Mouse (Mus musculus) T-helper 2 cell (primary cell): ENCODE measurements around the gene Nmnat3.

ENCODE experiments used
- in situ Hi-C: fragments of 300-600 bp; cut with MboI, MseI; formaldehyde crosslinking; loops from one replicate; pipeline ENCODE4 v1.15.1; 2025; ENCODE audit warnings: high pct_unique_total_duplicates

Gene Nmnat3

GRCm38 (mm10) chr9:98417919-98418318 is 130.7 kb downstream of the Nmnat3 start:
- in situ Hi-C loops, result loop anchor here (10.0 kb wide), 1 partner anchor 117 kb away; no protein-coding TSS in a partner anchor

GRCm38 (mm10) chr9:98418346-98418745 is 131.1 kb downstream of the Nmnat3 start:
- in situ Hi-C loops, result loop anchor here (10.0 kb wide), 1 partner anchor 116 kb away; no protein-coding TSS in a partner anchor

GRCm38 (mm10) chr9:98420666-98421065 is 133.4 kb downstream of the Nmnat3 start:
- in situ Hi-C loops, result no loop called here

- in situ Hi-C loops, result no loop called here
Measured at GRCm38 (mm10) chr9:98421903-98422302, 134.7 kb downstream of the Nmnat3 start.

GRCm38 (mm10) chr9:98422656-98423055 is 135.4 kb downstream of the Nmnat3 start, which contains the start of gene Rbp1:
Rbp1 (plus strand) TSS chr9:98422961.
- in situ Hi-C loops, result no loop called here

- in situ Hi-C loops, result no loop called here
Measured at GRCm38 (mm10) chr9:98423691-98424090, 136.5 kb downstream of the Nmnat3 start.

- in situ Hi-C loops, result no loop called here
Measured at GRCm38 (mm10) chr9:98424291-98424690, 137.1 kb downstream of the Nmnat3 start.

- in situ Hi-C loops, result no loop called here
Measured at GRCm38 (mm10) chr9:98424725-98425210, 137.5 kb downstream of the Nmnat3 start.

GRCm38 (mm10) chr9:98425351-98425880 is 138.2 kb downstream of the Nmnat3 start:
- in situ Hi-C loops, result no loop called here

- in situ Hi-C loops, result no loop called here
Measured at GRCm38 (mm10) chr9:98427906-98428517, 140.8 kb downstream of the Nmnat3 start.

- in situ Hi-C loops, result no loop called here
Measured at GRCm38 (mm10) chr9:98428783-98429182, 141.5 kb downstream of the Nmnat3 start.

- in situ Hi-C loops, result no loop called here
Measured at GRCm38 (mm10) chr9:98429806-98430205, 142.6 kb downstream of the Nmnat3 start.

- in situ Hi-C loops, result no loop called here
Measured at GRCm38 (mm10) chr9:98430528-98430927, 143.3 kb downstream of the Nmnat3 start.

GRCm38 (mm10) chr9:98433021-98433420 is 145.8 kb downstream of the Nmnat3 start:
- in situ Hi-C loops, result no loop called here

GRCm38 (mm10) chr9:98433956-98434588 is 146.8 kb downstream of the Nmnat3 start:
- in situ Hi-C loops, result no loop called here

- in situ Hi-C loops, result no loop called here
Measured at GRCm38 (mm10) chr9:98437819-98438218, 150.6 kb downstream of the Nmnat3 start.

- in situ Hi-C loops, result no loop called here
Measured at GRCm38 (mm10) chr9:98439091-98439490, 151.9 kb downstream of the Nmnat3 start.

- in situ Hi-C loops, result no loop called here
Measured at GRCm38 (mm10) chr9:98442638-98443037, 155.4 kb downstream of the Nmnat3 start.

GRCm38 (mm10) chr9:98445359-98446149 is 158.3 kb downstream of the Nmnat3 start:
- in situ Hi-C loops, result no loop called here

- in situ Hi-C loops, result no loop called here
Measured at GRCm38 (mm10) chr9:98450976-98451375, 163.7 kb downstream of the Nmnat3 start.

- in situ Hi-C loops, result no loop called here
Measured at GRCm38 (mm10) chr9:98466709-98467108, 179.5 kb downstream of the Nmnat3 start.
